ENCODE assay signal across 8 mouse cellular contexts in genomic region chr1:85894748-85895360, GRCm38 (mm10). TPM values are rescaled to one million over a fixed set of nuclear protein-coding genes. Genes with fewer than 3 reads are reported as not detected.
DNase-seq lines count a peak whose midpoint lies in the region; ATAC-seq and TF ChIP-seq lines count a peak whose summit lies in the region.

No protein-coding gene starts in this region.

- TF ChIP-seq RAD21 in CH12.LX (IDR thresholded peaks at IDR 0.05; ENCODE audit: low read depth, low read length) = no peak

- ATAC-seq in stomach, embryonic 14.5 days (ENCODE audit: insufficient number of reproducible peaks, insufficient read depth, low FRiP score, low read depth) = peak; percentile 46

- dilution Hi-C loops in CH12.LX (cut with MboI; ENCODE audit: extremely low pct_ligation_motif_present, extremely low pct_unique_long_range_greater_than_20kb, low sequenced_read_pairs) = no loop called here

- H3K9me3 ChIP-seq in CH12.LX (replicated peaks; ENCODE audit: low read length) = peaks cover 3% of the 10 kb centered on the region
- H3K9me3 ChIP-seq in stomach, embryonic 14.5 days (ENCODE audit: control insufficient read depth, low read depth, low read length) = no peaks in the 10 kb centered on the region

- H3K4me1 ChIP-seq in CH12.LX (ENCODE audit: control insufficient read depth in 1 of 2, insufficient read depth in 2 of 2) = peaks cover 14 to 40% of the 10 kb centered on the region in 2 experiments
- H3K4me1 ChIP-seq in stomach, embryonic 14.5 days (ENCODE audit: control insufficient read depth, insufficient read depth, low read length) = peaks cover 43% of the 10 kb centered on the region

- TF ChIP-seq CTCF in C2C12 (IDR thresholded peaks at IDR 0.05; ENCODE audit: control insufficient read depth, insufficient read depth, insufficient read length) (no peak), CH12.LX (conservative IDR thresholded peaks at IDR 0.05 in 1 of 2, IDR thresholded peaks at IDR 0.05 in 1 of 2; ENCODE audit: low read depth in 2 of 2, low read length in 2 of 2) (no peak)

- WGBS in stomach, embryonic 14.5 days = under 1% methylated on average over 29 of the region's 30 CpGs

- peaks cover 11% of the 10 kb centered on the region for H3K79me2 ChIP-seq in C2C12 (ENCODE audit: control insufficient read depth, insufficient read depth)
- peaks cover 36% of the 10 kb centered on the region for H3K79me2 ChIP-seq in CH12.LX (replicated peaks; ENCODE audit: control insufficient read depth, extremely low read depth, insufficient read depth, poor library complexity, severe bottlenecking)

- peak overlapping the region; percentile 92 for H3K27ac ChIP-seq in CH12.LX (ENCODE audit: insufficient read depth, low read depth)
- H3K27ac ChIP-seq in stomach, embryonic 14.5 days (ENCODE audit: low read length) = peak overlapping the region; percentile 80

- H3K27me3 ChIP-seq in C2C12 (ENCODE audit: control insufficient read depth, insufficient read depth, insufficient read length) = no peaks in the 10 kb centered on the region
- no peaks in the 10 kb centered on the region for H3K27me3 ChIP-seq in CH12.LX (replicated peaks)
- H3K27me3 ChIP-seq in stomach, embryonic 14.5 days (ENCODE audit: control insufficient read depth, insufficient read depth, low read length) = no peaks in the 10 kb centered on the region

- H3K4me3 ChIP-seq in C2C12 (ENCODE audit: insufficient read depth, poor library complexity, severe bottlenecking) = peak overlapping the region; percentile 61
- peak overlapping the region; percentile 83 to 96 (median 86) for H3K4me3 ChIP-seq in CH12.LX (replicated peaks in 1 of 3; ENCODE audit: low read depth in 2 of 3, low read length in 2 of 3, poor library complexity in 1 of 3)
- peak overlapping the region; percentile 79 for H3K4me3 ChIP-seq in stomach, embryonic 14.5 days (ENCODE audit: low read depth, low read length)

- DNase-seq in CH12.LX (ENCODE audit: extremely low read depth) = peak; percentile 64
- peak; percentile 52 to 60 for DNase-seq in cerebellum, adult 18-20 months
- peak; percentile 92 for DNase-seq in forelimb bud, embryonic 11.5 days (ENCODE audit: low read depth, low spot score)
- peak; percentile 70 for DNase-seq in kidney, postnatal 10 days
- peak; percentile 48 for DNase-seq in lung, postnatal 14 days
- DNase-seq in gastrocnemius, adult 8-10 months (ENCODE audit: low spot score in 2 of 2) = no peak

- peak overlapping the region; percentile 54 for H3K4me2 ChIP-seq in CH12.LX (ENCODE audit: insufficient read depth, low read depth, poor library complexity, severe bottlenecking)
- H3K4me2 ChIP-seq in stomach, embryonic 14.5 days (replicated peaks; ENCODE audit: low read depth, low read length) = peak overlapping the region; percentile 78

- H3K9ac ChIP-seq in CH12.LX (ENCODE audit: insufficient read depth, low read depth) = peak overlapping the region; percentile 86
- H3K9ac ChIP-seq in stomach, embryonic 14.5 days (replicated peaks; ENCODE audit: low read depth, low read length) = peak overlapping the region; percentile 71

- H3K79me3 ChIP-seq in C2C12 (ENCODE audit: low read depth) = peaks cover 1% of the 10 kb centered on the region

- no peaks in the 10 kb centered on the region for H3K36me3 ChIP-seq in C2C12 (ENCODE audit: control insufficient read depth, insufficient read depth)
- peaks cover 0 to 10% of the 10 kb centered on the region in 2 experiments for H3K36me3 ChIP-seq in CH12.LX (replicated peaks in 1 of 2; ENCODE audit: control insufficient read depth in 1 of 2, insufficient read depth in 1 of 2, low read length in 1 of 2)
- H3K36me3 ChIP-seq in stomach, embryonic 14.5 days (ENCODE audit: control insufficient read depth, insufficient read depth, low read length) = no peaks in the 10 kb centered on the region; the same call in 1 of the 2 replicates

- in situ Hi-C loops in CH12.LX (cut with MboI; ENCODE audit: low pct_ligation_motif_present, low pct_unique_long_range_greater_than_20kb, low sequenced_read_pairs) = loop anchor here (5.0 kb wide), 1 partner anchor 43 kb away; no protein-coding TSS in a partner anchor

- no peak for TF ChIP-seq POLR2A in CH12.LX (IDR thresholded peaks at IDR 0.05; ENCODE audit: low read depth, low read length)

- H3ac ChIP-seq in C2C12 (ENCODE audit: control insufficient read depth, insufficient read length, low read depth) = peak overlapping the region; percentile 65

- no peak for TF ChIP-seq EP300 in CH12.LX (IDR thresholded peaks at IDR 0.05; ENCODE audit: low read length)

TF ChIP-seq in C2C12, 6 proteins besides CTCF, POLR2A, EP300 and RAD21:
- TF ChIP-seq MAX (IDR thresholded peaks at IDR 0.05) (no peak), FOSL1 (IDR thresholded peaks at IDR 0.05; ENCODE audit: insufficient read depth, low read length, poor library complexity, severe bottlenecking) (no peak), CEBPB (IDR thresholded peaks at IDR 0.05; ENCODE audit: low read depth) (no peak), USF1 (IDR thresholded peaks at IDR 0.05; ENCODE audit: low read depth) (no peak), MYOD1 (IDR thresholded peaks at IDR 0.05; ENCODE audit: control insufficient read depth, insufficient read length, low read depth) (no peak), MYOG (IDR thresholded peaks at IDR 0.05; ENCODE audit: control insufficient read depth, extremely low read depth, insufficient read length) (no peak)

TF ChIP-seq in CH12.LX, 34 proteins besides CTCF, POLR2A, EP300 and RAD21:
- TF ChIP-seq ZMIZ1 (IDR thresholded peaks at IDR 0.05; ENCODE audit: low read depth, low read length) = 0 out of 2 replicates have a peak, but pooled peaks have one; percentile 1
- TF ChIP-seq ZKSCAN1 (IDR thresholded peaks at IDR 0.05; ENCODE audit: borderline replicate concordance, low read depth, low read length) = no peak
- no peak for TF ChIP-seq TCF12 (IDR thresholded peaks at IDR 0.05; ENCODE audit: low read depth, low read length)
- TF ChIP-seq SMC3 (IDR thresholded peaks at IDR 0.05; ENCODE audit: low read depth, low read length) = no peak
- TF ChIP-seq CHD2 (IDR thresholded peaks at IDR 0.05; ENCODE audit: low read length) = peak; percentile 59
- 0 out of 2 replicates have a peak, but pooled peaks have one; percentile 0 for TF ChIP-seq HCFC1 (IDR thresholded peaks at IDR 0.05; ENCODE audit: low read depth, low read length)
- TF ChIP-seq BHLHE40 (IDR thresholded peaks at IDR 0.05; ENCODE audit: low read depth, low read length) = peak; percentile 51; the same call in 1 of the 2 replicates
- TF ChIP-seq MXI1 (IDR thresholded peaks at IDR 0.05; ENCODE audit: low read depth, low read length) = no peak

RNA-seq across cellular contexts. Expression of gene Itm2c, which starts 0.8 kb away (rescaled TPM):
- polyA plus RNA-seq in C2C12 (2012; fragmentation: generic; extraction: Trizol) = 60.7 TPM
- 83.3 and 107 TPM in 2 replicates for total RNA-seq in CH12.LX (2012; rRNA removed)
- total RNA-seq in CH12.LX (2014; rRNA removed) = 87.9 and 96.2 TPM in 2 replicates
- polyA plus RNA-seq in CH12.LX (2012; ENCODE audit: insufficient read length, low read depth) = 72.1 and 76.6 TPM in 2 replicates
- polyA plus RNA-seq in stomach, embryonic 14.5 days (2014; fragmentation: Nextera tagmentation; extraction: Ambion mirVana) = 137 and 147 TPM in 2 replicates
- total RNA-seq in gastrocnemius, adult 8-10 months (2022) = 10 to 100 TPM; 24.3 to 35.2 (median 28.2) TPM

RNA-seq across cellular contexts. Expression of gene 4933407L21Rik, which starts 33.4 kb away (rescaled TPM):
- polyA plus RNA-seq in C2C12 (2012; fragmentation: generic; extraction: Trizol) = not detected
- 0.08 and 0.17 TPM in 2 replicates for total RNA-seq in CH12.LX (2012; rRNA removed)
- 0.19 and 0.36 TPM in 2 replicates for total RNA-seq in CH12.LX (2014; rRNA removed)
- polyA plus RNA-seq in CH12.LX (2012; ENCODE audit: insufficient read length, low read depth) = 0.31 and 0.71 TPM in 2 replicates
- polyA plus RNA-seq in stomach, embryonic 14.5 days (2014; fragmentation: Nextera tagmentation; extraction: Ambion mirVana) = 0.13 and 0.49 TPM in 2 replicates
- total RNA-seq in gastrocnemius, adult 8-10 months (2022) = under 1 TPM in 2 of 4 experiments, not detected in 2; 0.22 to 0.67 TPM

Comparison
In these comparisons a context has a peak if more than half of its experiments do, and no peak if none do; other contexts are left out.
1. DNase-seq: peak in CH12.LX (single experiment), cerebellum, adult 18-20 months (2 of 2), forelimb bud, embryonic 11.5 days (single experiment), kidney, postnatal 10 days (single experiment) and lung, postnatal 14 days (single experiment); none in gastrocnemius, adult 8-10 months (0 of 2).
2. Peak in every context shown above with its lines, with median percentiles within 50 percentile points of each other: H3K4me3 ChIP-seq.